Mouse (Mus musculus): Measurements from ENCODE around the gene B3glct.

B3glct gene

GRCm38 (mm10) chr5:149678100-149678989 is at the start of gene B3glct:
Gene B3glct, plus strand, starts transcription at chr5:149678230.
- Histone ChIP-seq H3K36me3 (ENCODE audit: control insufficient read depth, insufficient read depth, low read length, poor library complexity, severe bottlenecking) (no peaks in the 10 kb centered on the region), H3K27me3 (ENCODE audit: control insufficient read depth, insufficient read depth, low read length, poor library complexity, severe bottlenecking) (no peaks in the 10 kb centered on the region)
- DNase-seq (ENCODE audit: low read depth, low spot score), result peak; percentile 90

- Histone ChIP-seq H3K27me3 (ENCODE audit: control insufficient read depth, insufficient read depth, low read length, poor library complexity, severe bottlenecking) (no peaks in the 10 kb centered on the region), H3K36me3 (ENCODE audit: control insufficient read depth, insufficient read depth, low read length, poor library complexity, severe bottlenecking) (peaks cover 18% of the 10 kb centered on the region)
- DNase-seq (ENCODE audit: low read depth, low spot score), result peak; percentile 33
These were observed 43.5 kb upstream of the B3glct start for GRCm38 (mm10) chr5:149634409-149635035.

- peaks cover 8% of the 10 kb centered on the region for H3K36me3 ChIP-seq (ENCODE audit: control insufficient read depth, insufficient read depth, low read length, poor library complexity, severe bottlenecking)
- H3K27me3 ChIP-seq (ENCODE audit: control insufficient read depth, insufficient read depth, low read length, poor library complexity, severe bottlenecking), result no peaks in the 10 kb centered on the region
- peak; percentile 54 for DNase-seq (ENCODE audit: low read depth, low spot score)
These were observed 42.5 kb upstream of the B3glct start for GRCm38 (mm10) chr5:149635556-149635955.

- H3K27me3 ChIP-seq (ENCODE audit: control insufficient read depth, insufficient read depth, low read length, poor library complexity, severe bottlenecking), result no peaks in the 10 kb centered on the region
- DNase-seq (ENCODE audit: low read depth, low spot score), result peak; percentile 99
- peaks cover 4% of the 10 kb centered on the region; the same call in 1 of the 2 replicates for H3K36me3 ChIP-seq (ENCODE audit: control insufficient read depth, insufficient read depth, low read length, poor library complexity, severe bottlenecking)
These were observed 41.7 kb upstream of the B3glct start, which contains the start of gene Hsph1 for GRCm38 (mm10) chr5:149636075-149636920. Gene Hsph1, minus strand, starts transcription at chr5:149636376.

- H3K36me3 ChIP-seq (ENCODE audit: control insufficient read depth, insufficient read depth, low read length, poor library complexity, severe bottlenecking), result 0 out of 2 replicates have a peak, but pooled peaks cover 1% of the 10 kb centered on the region
- H3K27me3 ChIP-seq (ENCODE audit: control insufficient read depth, insufficient read depth, low read length, poor library complexity, severe bottlenecking), result no peaks in the 10 kb centered on the region
- no peak for DNase-seq (ENCODE audit: low read depth, low spot score)
These were observed 40.7 kb upstream of the B3glct start for GRCm38 (mm10) chr5:149637306-149637705.

- DNase-seq (ENCODE audit: low read depth, low spot score), result no peak
- no peaks in the 10 kb centered on the region for H3K36me3 ChIP-seq (ENCODE audit: control insufficient read depth, insufficient read depth, low read length, poor library complexity, severe bottlenecking)
- no peaks in the 10 kb centered on the region for H3K27me3 ChIP-seq (ENCODE audit: control insufficient read depth, insufficient read depth, low read length, poor library complexity, severe bottlenecking)
These were observed 36.6 kb upstream of the B3glct start for GRCm38 (mm10) chr5:149641277-149641892.

- Histone ChIP-seq H3K36me3 (ENCODE audit: control insufficient read depth, insufficient read depth, low read length, poor library complexity, severe bottlenecking) (no peaks in the 10 kb centered on the region), H3K27me3 (ENCODE audit: control insufficient read depth, insufficient read depth, low read length, poor library complexity, severe bottlenecking) (no peaks in the 10 kb centered on the region)
- no peak for DNase-seq (ENCODE audit: low read depth, low spot score)
These were observed 35.7 kb upstream of the B3glct start for GRCm38 (mm10) chr5:149642366-149642765.

- no peak for DNase-seq (ENCODE audit: low read depth, low spot score)
- Histone ChIP-seq H3K36me3 (ENCODE audit: control insufficient read depth, insufficient read depth, low read length, poor library complexity, severe bottlenecking) (no peaks in the 10 kb centered on the region), H3K27me3 (ENCODE audit: control insufficient read depth, insufficient read depth, low read length, poor library complexity, severe bottlenecking) (no peaks in the 10 kb centered on the region)
These were observed 35.1 kb upstream of the B3glct start for GRCm38 (mm10) chr5:149642783-149643509.

GRCm38 (mm10) chr5:149647367-149648115 is 30.5 kb upstream of the B3glct start:
- Histone ChIP-seq H3K27me3 (ENCODE audit: control insufficient read depth, insufficient read depth, low read length, poor library complexity, severe bottlenecking) (no peaks in the 10 kb centered on the region), H3K36me3 (ENCODE audit: control insufficient read depth, insufficient read depth, low read length, poor library complexity, severe bottlenecking) (no peaks in the 10 kb centered on the region)
- no peak for DNase-seq (ENCODE audit: low read depth, low spot score)

- DNase-seq (ENCODE audit: low read depth, low spot score), result no peak
- Histone ChIP-seq H3K27me3 (ENCODE audit: control insufficient read depth, insufficient read depth, low read length, poor library complexity, severe bottlenecking) (no peaks in the 10 kb centered on the region), H3K36me3 (ENCODE audit: control insufficient read depth, insufficient read depth, low read length, poor library complexity, severe bottlenecking) (no peaks in the 10 kb centered on the region)
These were observed 29.8 kb upstream of the B3glct start for GRCm38 (mm10) chr5:149648196-149648595.

- Histone ChIP-seq H3K27me3 (ENCODE audit: control insufficient read depth, insufficient read depth, low read length, poor library complexity, severe bottlenecking) (no peaks in the 10 kb centered on the region), H3K36me3 (ENCODE audit: control insufficient read depth, insufficient read depth, low read length, poor library complexity, severe bottlenecking) (no peaks in the 10 kb centered on the region)
- DNase-seq (ENCODE audit: low read depth, low spot score), result no peak
These were observed 29.1 kb upstream of the B3glct start for GRCm38 (mm10) chr5:149648895-149649406.

- Histone ChIP-seq H3K27me3 (ENCODE audit: control insufficient read depth, insufficient read depth, low read length, poor library complexity, severe bottlenecking) (no peaks in the 10 kb centered on the region), H3K36me3 (ENCODE audit: control insufficient read depth, insufficient read depth, low read length, poor library complexity, severe bottlenecking) (no peaks in the 10 kb centered on the region)
- no peak for DNase-seq (ENCODE audit: low read depth, low spot score)
These were observed 28.4 kb upstream of the B3glct start for GRCm38 (mm10) chr5:149649499-149650178.

- no peak for DNase-seq (ENCODE audit: low read depth, low spot score)
- H3K36me3 ChIP-seq (ENCODE audit: control insufficient read depth, insufficient read depth, low read length, poor library complexity, severe bottlenecking), result no peaks in the 10 kb centered on the region
These were observed 27.9 kb upstream of the B3glct start for GRCm38 (mm10) chr5:149650179-149650553.

More at GRCm38 (mm10) chr5:149650179-149650553, 27.9 kb upstream of the B3glct start:
- H3K27me3 ChIP-seq (ENCODE audit: control insufficient read depth, insufficient read depth, low read length, poor library complexity, severe bottlenecking), result no peaks in the 10 kb centered on the region
